Mouse (Mus musculus): ENCODE measurements at regions not wholly inside any gene's neighbourhood (a gene's known extent, or its start where the extent isn't known, plus 50 kb on each side); places are given as distances from the start of the nearest gene placed in this dataset.

- TF ChIP-seq POLR2A (IDR thresholded peaks at IDR 0.05; ENCODE audit: borderline replicate concordance, extremely low read depth, low read depth, low read length): no peak
- no peak for TF ChIP-seq CTCF (IDR thresholded peaks at IDR 0.05; ENCODE audit: insufficient read depth, low read length)
Measured at GRCm38 (mm10) chr3:42213163-42213562, 470.8 kb downstream of the D3Ertd751e start.

Data from lung, adult 2 months (tissue).